Mouse (Mus musculus) heart, postnatal 0 days (tissue): ENCODE results near the gene Aspdh.

Source experiments
- CTCF ChIP-seq: IDR thresholded peaks from 2 replicates; pipeline ENCODE4 v1.5.1; 2016; ENCODE audit warnings: antibody characterized with exemption, control low read depth, low read depth
- EP300 ChIP-seq: IDR thresholded peaks from 2 replicates; pipeline ENCODE4 v1.6.1; 2016; ENCODE audit warnings: antibody characterized with exemption, low read depth

DNA sequence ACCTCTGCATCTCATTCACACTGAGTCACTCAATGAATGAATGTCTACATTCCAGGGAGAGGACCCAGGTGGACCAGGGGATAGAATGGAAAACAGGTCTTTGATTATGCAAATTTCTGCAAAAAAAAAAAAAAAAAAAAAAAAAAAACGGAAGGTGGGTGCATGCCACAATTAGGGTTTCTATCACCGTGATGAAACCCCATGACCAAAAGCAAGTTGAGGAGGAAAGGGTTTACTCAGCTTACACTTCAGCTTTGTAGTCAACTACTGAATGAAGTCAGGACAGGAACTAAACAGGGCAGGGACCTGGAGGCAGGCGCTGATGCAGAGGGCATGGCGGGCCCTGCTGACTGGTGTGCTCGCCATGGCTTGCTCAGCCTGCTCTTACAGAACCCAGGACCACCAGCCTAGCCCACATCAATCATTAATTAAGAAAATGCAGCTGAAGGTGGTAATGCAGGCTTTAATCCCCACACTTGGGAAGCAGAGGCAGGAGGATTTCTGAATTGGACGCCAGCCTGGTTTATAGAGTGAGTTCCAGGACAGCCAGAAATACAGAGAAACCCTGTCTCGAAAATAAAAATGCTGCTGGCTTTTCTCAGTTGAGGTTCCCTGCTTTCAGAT is 20.5 kb downstream of the Aspdh start:
- TF ChIP-seq CTCF (no peak), EP300 (no peak)
